Mouse (Mus musculus) lung, postnatal 4 days (tissue): ENCODE data around the gene Gdpgp1.

ENCODE experiments used
- DNase-seq, 2 experiments: peaks; one replicate each; pipeline ENCODE4 v3.0.0; 2021

Gdpgp1 gene

GRCm38 (mm10) chr7:80199851-80200587, 32.6 kb upstream of the Gdpgp1 start:
- no peak for DNase-seq

- no peak for DNase-seq
Measured at GRCm38 (mm10) chr7:80200588-80200945, 32.1 kb upstream of the Gdpgp1 start.

DNA sequence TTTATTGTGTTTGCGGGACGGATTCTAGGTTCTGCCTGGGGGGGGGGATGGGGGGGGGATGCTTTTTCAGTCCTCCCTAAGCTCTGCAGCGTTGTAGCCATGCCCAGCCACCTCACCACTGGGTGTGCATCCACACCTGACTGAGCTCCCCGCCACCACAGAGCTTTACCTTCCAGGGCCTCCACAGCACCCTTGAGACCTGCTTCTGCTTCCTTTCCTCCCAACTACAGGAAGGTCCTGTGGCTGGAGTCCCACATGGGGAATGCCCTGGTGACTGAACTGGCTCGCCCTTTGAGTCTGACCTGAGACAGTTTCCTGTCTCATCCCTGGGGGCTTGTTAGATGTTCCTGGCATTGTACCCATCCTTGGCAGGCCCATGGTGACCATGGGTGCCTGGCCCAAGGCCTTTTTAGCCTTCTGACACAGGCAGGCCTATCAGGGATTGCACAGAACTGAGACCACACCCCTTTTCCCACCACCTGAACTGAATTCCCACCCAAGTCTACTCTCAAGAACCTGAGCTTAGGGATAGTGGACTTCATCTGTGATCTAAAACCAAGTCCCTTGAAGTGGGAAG, 31.6 kb upstream of the Gdpgp1 start:
- DNase-seq = no peak

- no peak for DNase-seq
Measured at GRCm38 (mm10) chr7:80201888-80202540, 30.7 kb upstream of the Gdpgp1 start.

GRCm38 (mm10) chr7:80202961-80203360, 29.7 kb upstream of the Gdpgp1 start:
- DNase-seq = no peak

DNA sequence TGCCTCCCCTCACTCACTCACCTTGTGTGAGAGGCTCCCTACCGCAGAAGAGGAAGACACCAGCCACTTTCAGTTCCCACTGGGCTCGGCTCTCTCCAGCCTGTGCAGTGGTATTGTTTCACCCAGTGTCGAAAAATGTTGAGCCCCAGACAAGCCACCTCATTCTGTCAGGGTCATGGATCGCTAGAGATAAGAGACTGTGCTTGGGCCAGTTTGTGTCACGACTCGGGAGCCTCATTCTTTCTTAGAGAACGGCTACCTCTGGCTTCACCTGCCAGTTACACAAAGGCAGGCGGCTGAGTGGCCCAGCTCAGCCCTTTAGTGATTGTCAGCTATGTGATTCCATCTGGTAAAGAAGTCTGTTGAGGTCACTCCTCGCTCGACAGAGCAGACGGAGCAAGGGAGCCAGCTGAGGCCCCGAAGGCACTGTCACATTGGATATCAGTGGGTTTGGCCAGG, 29.0 kb upstream of the Gdpgp1 start:
- DNase-seq = peak; percentile 19 to 47

DNA sequence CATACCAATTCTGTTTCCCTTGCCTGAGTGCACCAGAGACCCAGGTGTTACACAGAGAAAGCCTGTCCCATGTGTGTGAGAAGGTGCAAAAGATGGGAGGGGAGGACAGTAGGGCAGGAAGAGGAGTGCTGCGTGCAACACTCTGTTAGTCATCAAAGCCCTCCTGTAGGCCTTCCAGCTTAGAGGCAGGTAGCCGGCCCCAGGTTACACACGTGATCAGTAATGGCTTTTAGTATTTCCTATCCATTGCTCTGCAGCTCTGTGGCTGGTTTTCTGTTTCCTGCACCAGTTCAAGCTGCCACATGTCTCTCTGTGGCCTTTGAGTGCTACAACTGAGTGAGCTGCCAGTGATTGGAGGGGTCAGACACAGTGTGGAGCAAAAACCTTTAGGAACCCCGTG, 28.3 kb upstream of the Gdpgp1 start:
- no peak for DNase-seq

DNA sequence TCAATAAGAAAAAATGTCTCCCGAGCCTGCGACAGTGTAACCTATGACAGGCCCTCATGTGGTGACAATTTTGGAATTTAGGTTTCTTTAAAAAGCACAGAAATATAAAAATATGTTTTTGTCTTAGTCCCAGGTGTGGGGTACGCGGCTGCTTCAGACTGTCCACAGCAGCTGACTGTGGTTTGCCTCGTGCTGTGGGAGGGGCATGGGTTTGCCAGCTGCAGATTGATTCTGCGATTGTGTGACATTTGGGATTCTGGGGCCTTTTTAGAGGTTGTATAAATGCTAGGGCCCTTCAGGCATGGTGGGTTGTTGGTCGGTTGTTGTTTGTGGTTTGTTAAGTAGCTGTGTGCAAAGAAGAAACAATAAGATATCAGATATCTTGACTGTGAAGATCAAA, 27.7 kb upstream of the Gdpgp1 start:
- DNase-seq = no peak

GRCm38 (mm10) chr7:80205705-80206589, 26.7 kb upstream of the Gdpgp1 start:
- no peak for DNase-seq

DNA sequence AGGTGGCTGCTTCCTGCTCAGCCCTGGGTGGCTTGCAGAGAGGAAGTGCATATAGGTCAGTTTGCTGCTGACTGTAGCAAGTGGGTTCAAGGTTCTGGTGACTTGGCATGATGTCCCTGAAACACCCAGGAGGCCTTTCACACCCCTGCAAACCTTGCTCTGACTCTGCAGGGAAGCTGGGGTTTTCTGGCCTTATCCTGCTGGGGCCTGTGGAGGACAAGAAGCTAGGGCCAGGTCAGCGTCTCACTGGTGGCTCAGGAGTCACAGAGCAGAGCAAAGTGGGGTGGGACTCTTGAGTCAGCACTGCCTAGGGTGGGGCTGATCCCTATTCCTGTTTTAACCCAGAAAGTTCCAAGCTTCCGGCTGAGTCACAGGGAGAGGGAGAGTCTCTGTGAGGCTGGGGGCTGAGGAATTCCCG, 25.3 kb upstream of the Gdpgp1 start:
- no peak for DNase-seq

DNA sequence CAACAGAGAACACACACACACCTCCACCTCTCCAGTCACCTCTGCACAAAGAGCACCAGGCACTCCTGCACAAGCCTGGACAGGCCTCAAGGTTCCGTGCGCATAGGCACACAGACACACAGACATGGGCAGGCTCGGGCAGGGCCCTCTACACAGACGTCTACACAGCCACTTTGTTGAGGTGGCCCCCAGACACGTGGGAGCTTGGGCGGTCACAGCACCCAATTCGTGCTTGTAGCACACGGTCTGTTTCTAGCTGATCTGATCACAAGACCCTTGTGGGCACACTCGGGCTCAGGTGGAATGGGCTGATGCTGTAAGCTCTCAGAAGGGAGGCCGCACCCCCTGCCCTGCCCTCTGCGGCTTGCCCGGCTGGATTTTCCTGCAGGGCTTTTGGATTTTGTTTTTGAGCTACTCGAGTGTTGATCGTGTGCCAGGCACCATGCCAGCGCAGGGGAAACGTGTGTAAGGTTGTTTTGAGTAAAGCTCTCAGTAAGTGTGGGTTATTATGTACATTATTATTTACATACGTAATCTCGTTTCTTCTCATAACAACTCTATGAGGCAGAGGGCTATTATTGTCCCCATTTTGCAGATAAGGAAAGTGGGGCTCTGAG, 24.5 kb upstream of the Gdpgp1 start:
- DNase-seq = peak; percentile 70 to 89

- DNase-seq = peak; percentile 86 to 93
Measured at GRCm38 (mm10) chr7:80208738-80209430, 23.8 kb upstream of the Gdpgp1 start.

DNA sequence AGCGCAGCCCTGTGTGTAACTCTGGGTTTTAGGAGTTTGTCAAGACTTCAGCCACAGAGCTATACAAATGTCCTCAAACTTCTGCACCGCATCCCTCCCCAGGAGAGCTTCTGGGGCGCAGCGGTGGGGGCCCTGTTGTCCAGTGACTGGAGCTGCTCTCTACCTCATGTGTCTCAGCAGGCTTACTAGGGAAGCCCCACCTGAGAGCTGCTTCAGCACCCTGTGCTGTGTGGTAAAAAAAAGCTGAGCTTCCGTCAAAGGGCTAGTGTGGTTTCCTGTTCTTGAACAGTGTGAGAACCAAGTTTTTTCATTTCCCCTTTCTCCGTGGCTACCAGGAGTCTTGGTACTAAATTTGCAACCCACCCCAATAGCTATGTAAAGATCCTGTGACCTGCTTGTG, 23.0 kb upstream of the Gdpgp1 start:
- peak; percentile 48 to 53 for DNase-seq

GRCm38 (mm10) chr7:80210982-80211381, 21.7 kb upstream of the Gdpgp1 start:
- no peak for DNase-seq

DNA sequence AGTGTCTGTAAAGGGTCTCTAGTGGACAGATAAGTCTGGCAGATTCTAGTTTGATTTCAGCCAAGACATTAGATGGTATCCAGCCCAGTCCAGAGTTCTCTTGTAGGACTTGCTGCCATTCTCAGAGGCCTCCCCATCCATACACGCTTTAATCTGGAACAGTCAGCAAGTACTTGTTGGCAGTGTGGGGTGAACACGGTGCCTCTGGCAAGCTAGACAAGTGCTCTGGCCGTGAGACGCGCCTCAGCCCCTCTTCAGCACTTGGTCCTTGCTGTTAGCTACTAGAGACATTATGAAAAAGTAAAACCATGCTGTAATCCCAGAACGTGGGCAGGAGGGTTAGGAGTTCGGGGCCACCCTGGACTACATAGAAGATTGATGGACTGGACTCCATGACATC, 19.1 kb upstream of the Gdpgp1 start:
- no peak for DNase-seq

DNA sequence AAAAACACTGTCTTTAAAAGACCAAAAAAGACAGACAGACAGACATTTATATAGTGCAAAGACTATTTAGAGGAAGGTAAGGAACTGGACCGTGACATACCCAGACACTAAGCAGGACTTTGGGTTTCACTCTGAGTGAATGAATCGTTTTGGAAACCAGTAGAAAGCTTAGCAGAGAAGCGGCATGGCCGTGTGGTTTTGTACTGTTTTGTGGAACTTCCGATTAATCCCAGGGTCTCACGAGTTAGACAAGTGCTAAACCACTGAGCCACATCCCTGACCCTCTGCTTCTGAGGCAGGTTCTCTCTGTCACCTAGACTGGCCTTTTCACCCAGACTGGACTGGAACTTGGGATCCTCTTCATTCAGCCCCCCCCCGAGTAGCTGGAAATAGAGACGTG, 18.2 kb upstream of the Gdpgp1 start:
- DNase-seq = no peak

- DNase-seq = peak; percentile 77 to 88
Measured at GRCm38 (mm10) chr7:80215398-80215797, 17.3 kb upstream of the Gdpgp1 start.

DNA sequence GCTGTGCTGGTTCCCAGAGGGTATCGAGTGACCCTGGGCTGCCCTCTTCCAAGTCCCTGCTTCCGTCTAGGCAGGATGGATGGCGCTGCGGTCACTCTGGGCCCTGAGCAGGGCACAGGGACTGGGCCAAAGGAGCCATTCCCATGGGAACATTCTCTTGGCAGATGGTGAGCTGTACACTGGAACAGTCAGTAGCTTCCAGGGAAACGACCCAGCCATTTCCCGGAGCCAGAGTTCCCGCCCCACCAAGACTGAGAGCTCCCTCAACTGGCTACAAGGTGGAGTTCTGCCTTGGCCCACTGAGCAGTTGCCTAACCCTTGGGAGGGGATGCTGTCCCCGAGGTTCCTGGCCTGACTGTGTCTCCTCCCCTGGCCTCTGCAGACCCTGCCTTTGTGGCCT, 16.1 kb upstream of the Gdpgp1 start:
- DNase-seq = peak in 1 of 2 experiments; percentile 48

- DNase-seq = peak in 1 of 2 experiments; percentile 13
Measured at GRCm38 (mm10) chr7:80218666-80219065, 14.0 kb upstream of the Gdpgp1 start.

DNA sequence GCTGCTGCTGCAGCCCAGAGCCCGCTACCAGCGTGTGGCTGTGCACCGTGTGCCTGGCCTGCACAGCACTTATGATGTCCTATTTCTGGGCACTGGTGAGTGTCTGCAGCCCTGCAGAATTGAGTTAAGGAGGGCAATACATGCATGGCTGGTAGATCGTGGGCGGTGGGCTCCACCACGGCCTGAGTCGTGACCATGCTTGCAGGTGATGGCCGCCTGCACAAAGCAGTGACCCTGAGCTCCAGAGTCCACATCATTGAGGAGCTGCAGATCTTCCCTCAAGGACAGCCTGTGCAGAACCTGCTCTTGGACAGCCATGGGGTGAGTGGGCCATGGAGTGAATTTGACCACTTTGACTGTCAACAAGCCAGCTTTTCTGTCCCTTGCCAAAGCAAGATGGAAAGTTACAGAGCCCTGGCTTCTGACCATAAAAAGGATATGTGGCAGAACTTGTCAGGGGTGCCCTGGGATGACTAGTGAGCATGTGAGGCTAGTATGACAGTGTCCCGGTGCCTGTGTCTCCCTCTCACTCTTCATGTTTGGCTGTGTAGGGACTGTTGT, 12.3 kb upstream of the Gdpgp1 start:
- no peak for DNase-seq

DNA sequence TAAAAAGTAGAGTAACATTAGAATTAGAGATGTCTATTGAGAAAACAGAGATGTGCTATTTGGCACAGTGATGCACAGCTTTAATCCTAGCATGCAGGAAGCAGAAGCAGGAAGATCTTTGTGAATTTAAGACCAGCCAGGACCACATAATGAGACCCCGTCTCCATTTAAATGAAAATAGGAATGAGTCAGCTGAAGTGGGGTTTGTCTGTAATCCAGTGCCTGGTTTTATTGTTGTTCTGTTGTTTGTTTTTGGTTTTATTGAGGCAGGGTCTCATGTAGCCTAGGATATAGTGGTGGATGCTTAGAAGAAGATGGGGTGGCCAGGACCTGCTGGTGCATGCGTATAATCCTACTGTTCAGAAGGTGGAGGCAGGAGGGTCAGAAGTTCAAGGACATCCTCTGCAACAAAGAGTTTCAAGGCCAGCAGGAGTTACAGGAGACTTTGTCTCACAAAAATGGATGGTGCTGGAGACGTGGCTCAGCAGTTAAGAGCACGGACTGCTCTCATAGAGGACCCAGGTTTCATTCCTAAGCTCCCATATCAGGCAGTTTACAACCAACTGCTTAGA, 11.4 kb upstream of the Gdpgp1 start:
- no peak for DNase-seq
